Mouse (Mus musculus) bone marrow, adult 2 months (tissue): ENCODE data around the gene Abcg2. TPM values are rescaled to one million over a fixed set of nuclear protein-coding genes. Genes with fewer than 3 reads are reported as not detected.

ENCODE experiments used
- H3K27ac ChIP-seq: fragments of 200-500 bp; 2 replicates; pipeline ENCODE4 v1.5.1; 2012; ENCODE audit warnings: low read depth, mild to moderate bottlenecking, control low read depth, inconsistent platforms, low read length; ENCODE audit not compliant: control insufficient read depth, poor library complexity, insufficient read depth
- H3K4me1 ChIP-seq: fragments of 200-500 bp; 2 replicates; pipeline ENCODE4 v1.6.1; 2011; ENCODE audit warnings: low read length; ENCODE audit not compliant: control insufficient read depth, insufficient read depth
- H3K4me3 ChIP-seq: fragments of 200-500 bp; replicated peaks from 2 replicates; pipeline ENCODE3; 2011; ENCODE audit warnings: mild to moderate bottlenecking, low read depth, low read length, control low read depth; ENCODE audit not compliant: control insufficient read depth
- CTCF ChIP-seq: fragments of 200-500 bp; IDR thresholded peaks from 2 replicates; pipeline ENCODE4 v1.5.1; 2011; ENCODE audit warnings: low read length, control low read depth; ENCODE audit not compliant: control insufficient read depth, insufficient read depth
- POLR2A ChIP-seq: fragments of 200-500 bp; IDR thresholded peaks from 2 replicates; pipeline ENCODE4 v1.6.1; 2011; ENCODE audit warnings: low read depth, mild to moderate bottlenecking, control low read depth, low read length, borderline replicate concordance; ENCODE audit not compliant: control insufficient read depth
- WGBS: fragments of 180-500 bp; shearing (Covaris S2); methylation state at CpG from one replicate; pipeline ENCODE4 v1.1.7; 2018; 5-methylcytosine and 5-hydroxymethylcytosine counted together
- polyA plus RNA-seq: library from polyadenylated mRNA; stranded (reverse); fragments of >200 nt; gene quantifications from 2 replicates; pipeline ENCODE4 v1.2.4, GENCODE M21; 2011; ENCODE audit warnings: low replicate concordance; ENCODE audit not compliant: missing spikeins, insufficient read depth, insufficient read length

Gene Abcg2
- polyA plus RNA-seq, 1 experiment, result 107 TPM

GRCm38 (mm10) chr6:58606642-58607041, 22.3 kb downstream of the Abcg2 start:
- Histone ChIP-seq H3K4me3 (no peak overlapping the region), H3K4me1 (no peaks in the 10 kb centered on the region; the same call in none of the 2 replicates), H3K27ac (no peak overlapping the region)
- TF ChIP-seq POLR2A (no peak), CTCF (no peak)
- WGBS, result 56% methylated on average over 4 of the region's 4 CpGs

- Histone ChIP-seq H3K4me3 (no peak overlapping the region), H3K27ac (no peak overlapping the region), H3K4me1 (no peaks in the 10 kb centered on the region; the same call in none of the 2 replicates)
- 70% methylated on average over 2 of the region's 2 CpGs for WGBS
- TF ChIP-seq CTCF (no peak), POLR2A (no peak)
Measured at GRCm38 (mm10) chr6:58608422-58608821, 24.1 kb downstream of the Abcg2 start.

DNA sequence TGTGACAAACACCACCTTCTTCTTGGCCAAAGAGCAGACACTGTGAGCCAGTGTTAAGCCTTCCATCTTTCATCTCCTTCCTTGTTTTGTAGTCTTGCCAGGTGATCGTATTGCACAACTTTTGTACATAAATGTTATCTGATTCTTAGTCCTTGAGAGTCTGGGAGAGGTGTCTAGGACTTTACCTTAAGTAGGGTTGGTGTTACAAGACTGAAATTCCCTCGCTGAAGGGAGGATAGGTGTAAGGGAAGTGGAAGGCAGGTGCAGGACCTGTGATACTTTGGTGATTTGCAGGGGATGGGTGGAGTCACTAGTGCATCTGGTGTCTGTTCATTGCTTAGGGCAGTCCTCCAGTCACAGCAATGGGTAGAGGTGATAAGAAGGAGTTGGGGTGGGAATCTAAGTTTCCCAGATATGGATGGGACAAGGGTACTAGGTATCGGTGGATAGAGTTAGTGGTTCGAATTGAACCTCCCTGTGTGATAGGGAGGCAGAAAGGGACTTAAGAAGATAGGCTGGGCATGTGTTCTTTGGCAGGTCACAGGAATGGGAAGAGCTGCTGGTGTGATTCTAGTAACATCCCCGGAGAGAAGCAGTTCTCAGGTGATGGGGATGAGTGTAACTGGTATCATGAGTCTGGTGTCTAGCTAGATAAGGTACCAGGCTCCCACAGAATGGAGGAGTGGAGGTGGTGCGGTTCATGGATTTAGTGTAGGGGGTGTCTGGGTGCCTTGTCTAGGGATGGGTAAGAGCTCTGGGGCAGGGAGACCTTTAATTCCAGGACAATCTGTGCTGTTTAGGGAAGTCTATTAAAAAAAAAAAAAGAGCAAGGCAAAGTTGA, 25.8 kb downstream of the Abcg2 start:
- no peak overlapping the region for H3K4me3 ChIP-seq
- no peaks in the 10 kb centered on the region; the same call in none of the 2 replicates for H3K4me1 ChIP-seq
- no peak overlapping the region for H3K27ac ChIP-seq
- 68% methylated on average over 6 of the region's 6 CpGs for WGBS
- TF ChIP-seq CTCF (no peak), POLR2A (no peak)

- 66% methylated on average over 4 of the region's 4 CpGs for WGBS
- TF ChIP-seq CTCF (no peak), POLR2A (no peak)
- Histone ChIP-seq H3K4me1 (no peaks in the 10 kb centered on the region; the same call in none of the 2 replicates), H3K27ac (no peak overlapping the region), H3K4me3 (no peak overlapping the region)
Measured at GRCm38 (mm10) chr6:58610760-58611654, 26.7 kb downstream of the Abcg2 start.

DNA sequence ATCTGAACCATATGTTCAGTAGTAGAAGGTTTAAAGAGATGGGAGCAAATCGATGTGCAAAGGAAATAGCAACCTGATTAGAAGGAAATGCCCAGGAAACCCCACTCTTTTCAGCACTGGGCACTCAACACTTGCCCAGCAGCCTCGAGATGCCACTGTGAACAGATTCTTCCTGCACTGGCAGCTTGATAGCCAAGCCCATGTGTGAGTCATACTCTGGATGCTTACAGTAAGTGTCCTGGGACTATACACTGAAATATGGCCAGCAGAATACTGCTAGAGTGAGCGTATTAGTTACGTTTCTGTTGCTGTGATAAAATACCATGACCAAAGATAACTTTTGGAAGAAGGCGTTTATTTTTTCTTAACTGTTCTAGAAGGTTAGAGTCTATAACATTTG, 39.8 kb downstream of the Abcg2 start:
- WGBS, result 59% methylated on average over 5 of the region's 5 CpGs
- no peak overlapping the region for H3K27ac ChIP-seq
- H3K4me3 ChIP-seq, result no peak overlapping the region
- no peak for TF ChIP-seq CTCF
- H3K4me1 ChIP-seq, result no peaks in the 10 kb centered on the region

DNA sequence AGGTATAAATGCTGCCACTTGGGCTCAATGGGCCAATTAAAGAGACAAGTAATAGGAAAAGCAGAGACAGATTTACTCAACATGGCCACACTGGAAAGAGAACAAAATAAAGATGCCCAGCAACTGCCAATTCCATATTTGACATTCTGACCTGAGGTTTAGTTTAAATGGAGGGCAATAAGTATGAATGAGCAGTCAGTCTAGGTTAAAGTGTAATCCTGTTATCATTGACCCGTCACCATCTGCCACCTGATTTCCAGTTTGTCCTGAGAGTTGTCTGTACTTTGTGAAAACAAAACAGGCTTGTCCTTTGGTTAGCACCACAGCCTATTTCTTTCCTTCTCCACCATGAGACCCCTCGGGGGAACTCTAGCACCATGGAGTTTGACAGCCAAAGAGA, 44.9 kb downstream of the Abcg2 start:
- Histone ChIP-seq H3K4me1 (no peaks in the 10 kb centered on the region), H3K27ac (no peak overlapping the region), H3K4me3 (no peak overlapping the region)
- 85% methylated on average over 2 of the region's 2 CpGs for WGBS
- TF ChIP-seq POLR2A (no peak), CTCF (no peak)

DNA sequence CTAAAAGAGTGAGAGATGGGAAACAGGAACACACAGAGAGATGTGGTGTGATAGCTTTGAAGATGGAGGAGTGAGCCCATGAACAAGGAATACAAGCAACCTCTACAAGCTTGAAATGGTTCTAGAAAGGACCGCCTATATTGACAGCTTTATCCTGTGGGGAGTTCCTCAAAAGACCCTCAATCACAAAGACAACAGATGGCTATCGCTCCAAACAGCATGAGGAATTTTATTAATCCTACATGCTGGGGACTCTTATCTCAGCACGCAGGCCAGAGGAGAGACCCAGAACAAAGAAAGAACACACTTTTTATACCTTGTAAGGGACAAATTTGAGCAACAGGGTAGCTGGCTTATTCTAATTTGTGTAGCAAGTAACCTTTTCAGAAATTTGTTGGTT, 48.1 kb downstream of the Abcg2 start:
- 83% methylated on average over 3 of the region's 3 CpGs for WGBS
- TF ChIP-seq POLR2A (no peak), CTCF (no peak)
- no peak overlapping the region for H3K27ac ChIP-seq
- no peaks in the 10 kb centered on the region for H3K4me1 ChIP-seq
- H3K4me3 ChIP-seq, result no peak overlapping the region

DNA sequence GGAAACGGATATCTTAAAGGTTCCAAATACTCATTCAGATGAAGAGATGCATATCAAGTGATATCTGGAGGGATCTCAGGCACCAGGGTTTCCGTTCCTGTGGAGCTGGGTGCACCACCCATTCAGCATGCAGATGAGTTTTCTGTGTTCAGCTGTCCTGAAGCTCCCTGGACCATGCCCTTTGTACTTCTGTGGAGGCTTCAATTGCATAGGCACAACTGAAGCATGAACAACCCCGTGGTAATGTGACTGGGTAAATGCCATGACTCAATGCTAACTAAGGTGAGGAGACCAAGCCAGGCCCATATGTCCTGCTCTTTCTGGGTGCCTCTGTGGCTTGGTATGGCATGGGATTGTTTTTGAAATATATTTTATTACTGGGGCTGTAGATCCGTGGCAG, 49.4 kb downstream of the Abcg2 start:
- WGBS, result 75% methylated on average over 4 of the region's 4 CpGs
- H3K4me3 ChIP-seq, result no peak overlapping the region
- TF ChIP-seq POLR2A (no peak), CTCF (no peak)
- H3K27ac ChIP-seq, result no peak overlapping the region
- no peaks in the 10 kb centered on the region for H3K4me1 ChIP-seq
